Mouse (Mus musculus) CH12.LX (cell line): ENCODE results near the gene Slc12a4.

Experiments
- CTCF ChIP-seq, 2 experiments: IDR thresholded peaks in 1 of 2; conservative IDR thresholded peaks in 1 of 2; 2 replicates each; pipeline ENCODE4 v1.5.1; 2011 to 2012; ENCODE audit warnings: low read depth in 2 of 2, low read length in 2 of 2, improper control_type of control experiment in 1 of 2, inconsistent platforms in 1 of 2, mild to moderate bottlenecking in 1 of 2, moderate library complexity in 1 of 2
- EP300 ChIP-seq: IDR thresholded peaks from 2 replicates; pipeline ENCODE4 v1.6.1; 2011; ENCODE audit warnings: low read length, improper control_type of control experiment
- JUN ChIP-seq: IDR thresholded peaks from 2 replicates; pipeline ENCODE4 v1.6.1; 2011; ENCODE audit warnings: low read depth, mild to moderate bottlenecking, low read length, improper control_type of control experiment, moderate library complexity; ENCODE audit not compliant: insufficient read depth
- JUND ChIP-seq: conservative IDR thresholded peaks from 2 replicates; pipeline ENCODE4 v1.6.1; 2011; ENCODE audit warnings: low read depth, low read length, improper control_type of control experiment
- KAT2A ChIP-seq: IDR thresholded peaks from 2 replicates; pipeline ENCODE4 v1.6.1; 2012; ENCODE audit warnings: low read length, improper control_type of control experiment, inconsistent platforms; ENCODE audit not compliant: insufficient replicate concordance
- MAX ChIP-seq: IDR thresholded peaks from 2 replicates; pipeline ENCODE4 v1.6.1; 2011; ENCODE audit warnings: low read length, improper control_type of control experiment
- PAX5 ChIP-seq: IDR thresholded peaks from 2 replicates; pipeline ENCODE4 v1.6.1; 2012; ENCODE audit warnings: low read length, inconsistent platforms, mixed read lengths
- POLR2A ChIP-seq: IDR thresholded peaks from 2 replicates; pipeline ENCODE4 v1.6.1; 2011; ENCODE audit warnings: low read depth, mild to moderate bottlenecking, improper control_type of control experiment, low read length
- SIN3A ChIP-seq: IDR thresholded peaks from 2 replicates; pipeline ENCODE4 v1.6.1; 2012; ENCODE audit warnings: low read length, improper control_type of control experiment, inconsistent platforms
- TBP ChIP-seq: conservative IDR thresholded peaks from 2 replicates; pipeline ENCODE4 v1.6.1; 2011; ENCODE audit warnings: low read depth, low read length, improper control_type of control experiment
- TCF12 ChIP-seq: IDR thresholded peaks from 2 replicates; pipeline ENCODE4 v1.6.1; 2014; ENCODE audit warnings: low read depth, mild to moderate bottlenecking, inconsistent platforms, low read length, improper control_type of control experiment
- USF1 ChIP-seq: IDR thresholded peaks from 2 replicates; pipeline ENCODE4 v1.6.1; 2014; ENCODE audit warnings: low read depth, mild to moderate bottlenecking, inconsistent platforms, low read length, improper control_type of control experiment
- ZNF384 ChIP-seq: IDR thresholded peaks from 2 replicates; pipeline ENCODE4 v1.6.1; 2012; ENCODE audit warnings: low read depth, low read length, improper control_type of control experiment, inconsistent platforms

DNA sequence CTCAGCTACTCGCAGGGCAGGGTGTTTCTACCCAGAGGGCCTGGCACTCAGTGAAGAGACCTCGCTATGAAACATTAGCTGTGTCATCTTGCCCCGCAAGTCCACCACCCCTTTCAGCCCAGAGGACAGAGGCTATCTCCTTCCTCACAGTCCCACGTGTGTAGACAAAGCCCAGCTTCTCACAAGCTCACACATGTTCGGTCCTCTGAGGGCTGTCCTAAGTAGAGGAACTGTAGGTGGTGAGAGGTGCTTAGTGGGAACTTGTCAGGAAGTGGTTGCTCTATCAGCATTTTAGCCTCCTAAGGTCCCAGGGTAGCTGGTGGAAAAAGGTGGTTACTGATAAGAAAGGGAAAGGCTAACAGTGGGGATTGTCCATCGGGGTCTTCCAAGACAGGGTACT lies 30.8 kb downstream of the Slc12a4 start:
- no peak for TF ChIP-seq USF1
- no peak for TF ChIP-seq CTCF (conservative IDR thresholded peaks at IDR 0.05 in 1 of 2, IDR thresholded peaks at IDR 0.05 in 1 of 2; ENCODE audit: low read depth in 2 of 2, low read length in 2 of 2)
- TF ChIP-seq ZNF384 = no peak
- no peak for TF ChIP-seq JUN
- TF ChIP-seq EP300 = no peak
- no peak for TF ChIP-seq PAX5
- no peak for TF ChIP-seq KAT2A
- no peak for TF ChIP-seq TCF12
- TF ChIP-seq SIN3A = no peak
- TF ChIP-seq POLR2A = no peak
- no peak for TF ChIP-seq TBP
- no peak for TF ChIP-seq JUND
- no peak for TF ChIP-seq MAX
